Mouse (Mus musculus): Measurements from ENCODE around the gene Tsr1.

Gene Tsr1

GRCm38 (mm10) chr11:74897678-74898516, at the start of gene Tsr1:
Tsr1 (plus strand) TSS chr11:74898071.
- peak; percentile 89 for DNase-seq

- DNase-seq = no peak
These were observed 46.7 kb upstream of the Tsr1 start for GRCm38 (mm10) chr11:74850998-74851661.

DNA sequence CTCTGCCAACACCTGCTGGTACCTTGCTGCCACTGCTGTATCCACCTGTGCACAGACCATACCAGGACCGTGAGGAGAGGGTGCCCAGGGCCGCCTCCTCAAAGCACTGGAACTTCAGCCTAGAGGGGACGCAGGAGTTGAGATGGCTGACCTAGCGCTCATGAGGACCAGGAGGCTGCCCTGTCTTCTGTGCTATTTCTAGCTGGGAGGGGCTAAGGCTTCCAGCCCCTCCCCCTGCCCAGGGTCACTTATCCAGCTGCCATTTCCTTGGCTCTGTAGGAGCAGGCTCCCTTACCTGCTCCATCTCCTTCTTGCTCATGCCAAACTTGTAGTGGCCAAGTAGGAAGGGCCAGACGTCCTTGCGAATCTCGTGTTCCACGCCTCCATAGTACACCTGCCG, 40.1 kb upstream of the Tsr1 start:
- DNase-seq = no peak

- DNase-seq = no peak
These were observed 35.7 kb upstream of the Tsr1 start for GRCm38 (mm10) chr11:74862129-74862528.

- DNase-seq = no peak
These were observed 34.4 kb upstream of the Tsr1 start for GRCm38 (mm10) chr11:74863471-74863870.

DNA sequence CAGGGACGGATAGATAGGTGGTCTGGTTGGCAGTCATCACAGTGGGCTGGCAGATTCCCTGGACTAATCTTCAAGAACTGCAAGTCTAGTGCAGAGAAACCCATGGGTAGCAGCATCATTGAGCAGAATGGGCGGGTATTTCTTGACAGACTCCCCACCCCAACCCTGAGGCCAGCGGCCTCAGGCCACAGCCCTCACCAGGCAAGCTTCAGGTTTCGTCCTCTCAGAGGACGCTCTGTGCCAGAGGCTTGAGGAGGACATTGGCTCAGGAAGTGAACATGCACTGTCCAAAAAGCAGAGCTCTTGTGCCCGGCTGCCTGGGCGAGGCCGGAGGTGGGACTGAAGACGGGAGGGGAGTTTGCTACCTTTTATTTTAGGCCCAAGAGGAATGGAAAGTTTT, 33.5 kb upstream of the Tsr1 start:
- DNase-seq = no peak

- DNase-seq = no peak
These were observed 32.6 kb upstream of the Tsr1 start for GRCm38 (mm10) chr11:74865252-74865651.

DNA sequence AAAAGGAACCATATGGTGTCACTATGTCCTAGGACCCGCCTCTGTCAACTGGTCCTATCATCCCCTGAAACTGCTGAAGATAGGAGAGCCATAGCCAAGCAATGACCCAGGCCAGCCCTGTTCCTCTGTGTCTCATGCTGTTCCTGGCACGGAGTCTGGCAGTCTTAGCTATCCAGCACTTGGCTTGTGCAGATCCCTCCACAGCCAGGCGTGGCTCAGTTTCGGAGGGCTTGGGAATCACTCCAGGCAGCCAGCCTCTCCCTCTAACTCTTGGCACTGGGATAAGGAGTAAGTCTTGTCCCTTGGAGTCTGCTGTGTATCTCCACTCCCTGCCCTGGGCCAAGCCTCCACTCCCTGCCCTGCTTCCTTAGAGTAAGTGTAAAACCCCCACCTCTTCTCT, 31.2 kb upstream of the Tsr1 start:
- DNase-seq = no peak

GRCm38 (mm10) chr11:74867181-74867580, 30.7 kb upstream of the Tsr1 start:
- no peak for DNase-seq

DNA sequence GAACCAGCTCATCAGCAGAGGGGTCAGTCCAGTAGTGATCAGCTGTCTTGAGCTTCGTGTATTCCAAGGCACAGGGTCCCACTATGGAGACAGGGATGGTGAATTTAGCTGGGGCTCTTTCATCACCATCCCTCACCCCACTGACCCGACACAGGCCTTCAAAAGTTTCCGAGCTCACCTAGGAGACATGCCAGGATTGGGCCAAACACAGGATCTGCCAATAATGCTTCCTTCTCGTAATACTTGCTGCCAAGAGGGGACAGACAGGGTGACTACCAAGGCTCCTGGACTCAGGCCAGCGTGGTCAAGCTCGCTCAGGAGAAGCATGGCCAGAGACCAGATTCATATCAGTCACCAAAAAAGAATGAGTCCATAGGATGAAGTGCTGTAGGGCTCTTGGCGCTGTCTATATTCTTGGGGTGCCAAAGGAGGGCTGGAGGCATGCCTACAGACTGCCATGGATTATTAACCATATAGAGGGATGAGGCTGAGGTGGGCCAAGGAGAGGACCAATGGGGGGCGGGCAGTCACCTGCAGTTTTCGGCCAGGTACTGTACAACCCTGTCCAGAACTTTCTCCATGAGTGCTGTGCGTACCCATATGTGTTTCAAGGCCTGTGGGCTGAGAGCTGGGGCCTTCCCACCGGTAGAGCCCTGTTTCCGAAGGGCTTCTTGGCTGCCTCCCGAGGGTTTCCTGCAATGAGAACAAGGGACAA, 29.7 kb upstream of the Tsr1 start:
- no peak for DNase-seq

DNA sequence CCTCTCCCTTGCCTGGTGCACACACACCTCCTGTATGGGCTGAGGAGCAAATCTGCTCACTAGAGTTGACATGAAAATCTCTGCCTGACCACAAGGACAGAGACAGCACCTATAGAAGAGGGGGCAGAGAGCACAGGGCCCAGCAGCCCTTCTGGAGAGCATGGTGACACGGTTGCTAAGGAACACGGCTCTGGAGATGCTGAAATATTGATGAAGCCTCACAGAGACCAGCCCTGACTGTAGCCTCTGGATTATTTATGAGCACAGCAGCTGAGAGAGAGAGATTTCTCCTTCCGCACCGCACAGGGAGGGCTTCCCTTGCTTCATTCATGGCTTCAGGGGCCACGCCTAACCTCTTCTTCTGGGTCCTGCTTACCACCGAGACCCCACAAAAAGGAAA, 28.3 kb upstream of the Tsr1 start:
- no peak for DNase-seq

GRCm38 (mm10) chr11:74870544-74870943, 27.3 kb upstream of the Tsr1 start:
- DNase-seq = no peak

DNA sequence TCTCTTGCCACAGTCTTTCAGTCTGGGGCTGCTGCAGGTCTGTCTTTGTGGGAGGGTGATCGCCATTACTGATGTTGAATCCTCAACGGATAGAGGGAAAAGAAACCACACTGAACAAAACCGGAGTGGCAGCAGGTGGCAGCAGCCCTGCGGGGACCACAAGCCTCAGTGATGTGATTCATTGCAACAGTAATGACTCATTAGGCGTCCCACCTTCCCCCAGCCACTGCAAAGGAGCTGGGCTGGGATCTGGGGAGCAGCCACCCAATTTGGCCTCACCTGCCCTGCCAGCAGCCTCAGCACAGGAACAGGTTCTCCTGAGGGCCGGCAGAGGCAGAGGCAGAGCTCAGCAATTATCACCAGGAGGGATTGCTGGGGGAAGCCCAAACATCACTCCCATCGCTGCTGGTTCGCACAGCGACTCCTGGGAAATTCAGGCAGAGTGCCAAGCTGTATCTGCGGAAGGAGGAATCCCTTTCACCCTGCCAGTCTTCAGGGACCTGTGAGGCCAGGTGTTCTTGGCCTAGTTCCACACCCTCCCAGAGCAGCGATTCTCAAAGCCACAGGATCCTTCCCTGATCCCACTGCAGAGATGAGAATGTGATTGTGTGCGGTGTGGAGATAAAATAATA, 26.8 kb upstream of the Tsr1 start:
- DNase-seq = peak; percentile 27

- DNase-seq = no peak
These were observed 23.2 kb upstream of the Tsr1 start for GRCm38 (mm10) chr11:74874630-74875029.

DNA sequence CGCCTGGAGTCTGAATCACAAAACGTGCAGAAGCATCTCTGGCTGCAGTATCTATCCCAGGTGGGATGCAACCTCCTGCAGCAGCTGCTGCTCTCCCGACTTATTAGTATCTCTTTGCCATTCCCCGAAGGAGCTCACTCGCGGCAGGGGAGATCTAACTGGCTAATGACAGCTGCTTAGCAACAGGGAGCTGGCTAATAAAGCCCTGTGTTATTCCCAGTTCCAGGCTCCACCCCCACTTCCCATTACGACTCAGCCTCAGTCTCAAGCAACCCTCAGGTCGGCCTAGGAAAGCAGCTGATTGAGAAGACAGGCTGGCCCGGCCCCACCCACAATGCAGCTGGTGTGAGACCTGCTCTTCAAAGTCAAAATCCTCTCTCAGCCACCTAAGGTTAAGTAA, 21.1 kb upstream of the Tsr1 start:
- DNase-seq = peak; percentile 52

- no peak for DNase-seq
These were observed 16.9 kb upstream of the Tsr1 start for GRCm38 (mm10) chr11:74880999-74881398.

DNA sequence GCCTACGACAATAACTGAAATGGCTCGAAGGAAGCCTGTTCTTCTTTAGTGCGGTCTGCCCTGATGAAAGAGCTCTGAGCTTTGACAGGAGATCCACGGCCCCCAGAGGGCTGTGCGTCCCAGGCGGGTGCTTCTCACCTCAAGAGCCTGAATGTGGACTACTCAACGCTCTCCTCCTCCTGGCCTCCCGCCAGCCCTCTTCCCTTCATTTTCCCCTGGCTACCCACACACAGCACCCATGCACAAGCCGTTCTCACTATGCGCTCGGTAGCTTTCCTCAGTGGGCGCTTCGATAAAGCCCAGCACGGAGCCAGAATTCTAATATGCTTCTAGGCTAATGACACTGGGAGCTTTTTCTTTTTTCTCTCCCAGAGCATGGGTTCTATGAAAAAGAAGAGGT, 15.9 kb upstream of the Tsr1 start:
- DNase-seq = no peak

DNA sequence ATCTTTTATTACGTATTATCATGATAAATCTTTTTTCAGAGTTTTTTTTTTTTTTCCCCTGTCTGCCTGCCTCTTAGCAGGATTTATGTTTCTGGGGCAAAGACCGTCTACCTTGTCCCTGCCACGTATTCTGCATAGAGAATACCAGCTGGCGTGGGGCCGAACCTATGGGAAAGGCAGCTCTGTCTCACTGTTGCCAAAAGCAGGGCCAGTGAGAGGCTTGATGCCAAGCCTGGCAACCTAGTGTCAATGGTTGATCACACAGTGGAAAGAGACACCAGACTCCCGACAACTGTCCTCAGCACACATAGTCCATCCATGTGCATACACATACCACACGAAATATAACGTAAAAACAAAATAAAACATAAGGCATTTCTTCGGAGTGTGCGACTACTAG, 14.8 kb upstream of the Tsr1 start:
- DNase-seq = no peak

DNA sequence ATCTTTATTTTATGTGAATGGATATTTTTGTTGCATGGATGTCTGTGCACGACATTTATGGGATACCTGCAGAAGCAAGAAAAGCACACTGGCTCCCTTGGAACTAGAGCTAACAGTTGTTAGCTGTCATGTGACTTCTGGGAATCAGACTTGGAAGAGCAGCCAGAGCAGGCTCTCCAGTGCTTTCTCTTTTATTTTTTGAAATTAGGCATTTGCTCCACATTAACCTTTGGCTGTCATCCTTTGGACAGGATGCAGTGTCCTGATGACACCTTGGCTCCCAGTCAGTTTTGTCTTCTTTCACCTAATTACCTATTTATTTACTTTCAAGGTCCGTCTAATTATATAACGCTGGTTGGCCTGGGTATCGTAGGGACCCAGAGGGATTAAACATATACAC, 3.3 kb upstream of the Tsr1 start:
- no peak for DNase-seq

- DNase-seq = peak; percentile 75
These were observed 1.6 kb upstream of the Tsr1 start for GRCm38 (mm10) chr11:74895980-74896900.

DNA sequence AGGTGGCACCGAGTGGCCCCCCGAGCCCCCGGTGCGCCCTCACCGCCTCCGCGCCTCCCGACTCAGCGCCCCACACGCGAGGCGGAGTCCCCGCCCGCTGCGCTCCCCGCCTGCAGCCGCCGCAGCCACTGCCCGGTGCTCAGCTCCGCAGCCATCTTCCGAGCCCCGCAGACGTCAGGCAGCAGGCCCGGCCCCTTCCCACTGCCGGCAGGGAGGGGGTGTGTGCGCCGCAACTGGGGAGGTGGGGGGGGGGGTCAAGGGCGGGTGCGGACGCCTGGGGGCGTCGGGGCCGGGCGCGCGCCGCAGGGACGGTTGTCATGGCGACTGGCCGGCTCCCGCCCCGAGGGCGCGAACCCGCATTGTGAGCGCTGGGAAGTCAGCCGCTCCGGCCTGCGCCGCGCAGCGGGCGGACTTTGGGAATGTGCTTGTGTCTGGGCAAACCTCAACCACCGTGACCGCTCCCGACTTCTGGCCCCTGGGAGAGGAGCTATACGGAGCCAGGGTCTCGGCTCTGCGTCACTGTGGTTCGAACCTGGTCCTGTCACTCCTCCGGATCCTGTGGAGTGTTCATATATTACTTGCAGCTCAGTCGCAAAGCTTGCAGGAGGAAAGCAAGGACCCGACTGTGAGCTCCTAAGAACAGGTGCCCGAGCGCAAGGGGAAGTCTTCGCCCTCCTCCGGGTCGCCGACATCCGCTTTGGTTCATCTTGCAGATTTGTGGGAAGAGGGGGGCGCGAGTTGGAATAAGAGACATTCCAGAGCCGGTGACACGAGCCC, 782 bp upstream of the Tsr1 start, which contains the start of gene Sgsm2:
TSS of gene Sgsm2 (minus strand) at position 160 of the 777 bp plus-strand sequence.
- DNase-seq = peak; percentile 69

- no peak for DNase-seq
These were observed 601 bp downstream of the Tsr1 start for GRCm38 (mm10) chr11:74898517-74898827.

Measured in thymus, postnatal 4 days (tissue).